Mouse (Mus musculus): ENCODE results near the gene Mtg1.
A peak's percentile ranks its signal among the peaks of the same experiment; 100 is the strongest.

The Mtg1 gene

GRCm38 (mm10) chr7:140137135-140138020, at the start of gene Mtg1:
Gene Mtg1, plus strand, starts transcription at chr7:140137564.
- peak; percentile 89 to 98 for DNase-seq (ENCODE audit: low spot score in 2 of 2)

DNA sequence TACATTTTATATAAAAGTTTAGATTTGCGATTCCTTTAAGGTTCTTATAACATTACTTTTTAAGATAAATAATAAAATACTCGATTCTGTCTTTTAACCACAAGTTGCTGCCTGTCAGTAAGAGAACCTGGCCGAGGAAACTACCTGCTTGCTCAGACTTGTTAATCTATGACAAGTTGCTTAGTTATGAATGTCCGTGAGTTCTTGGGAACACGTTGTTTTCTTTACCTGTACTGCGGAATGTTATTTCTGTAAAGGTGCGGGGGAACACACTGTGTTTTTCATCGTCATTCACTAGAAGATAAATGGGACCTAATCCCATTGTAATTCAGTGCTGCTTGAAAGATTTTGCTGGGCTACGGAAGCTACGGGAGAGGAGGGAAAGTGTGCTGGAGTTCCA, 46.8 kb upstream of the Mtg1 start:
- no peak for DNase-seq (ENCODE audit: low spot score in 2 of 2)

GRCm38 (mm10) chr7:140092924-140093528, 44.3 kb upstream of the Mtg1 start, which contains the start of gene Prap1:
Gene Prap1, plus strand, starts transcription at chr7:140093395.
- DNase-seq (ENCODE audit: low spot score in 2 of 2): no peak

DNA sequence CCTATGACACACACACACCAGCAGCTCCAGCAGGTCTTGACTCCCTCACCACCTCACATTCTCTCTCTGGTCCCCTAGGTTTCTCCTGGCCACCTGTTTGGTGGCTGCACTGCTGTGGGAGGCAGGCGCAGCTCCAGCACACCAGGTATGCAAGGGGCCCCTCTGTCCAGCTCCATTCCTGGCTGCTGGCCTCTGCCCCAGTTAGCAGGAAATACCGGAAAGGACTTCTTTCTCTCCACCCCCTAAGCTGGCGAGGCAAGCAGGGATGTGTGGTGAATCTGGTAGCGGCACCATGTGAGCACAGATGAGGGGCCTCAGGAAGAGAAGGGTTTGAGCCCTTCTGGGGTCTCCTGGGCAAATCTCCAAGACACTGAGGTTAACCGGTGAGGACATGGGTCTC, 42.4 kb upstream of the Mtg1 start:
- no peak for DNase-seq (ENCODE audit: low spot score in 2 of 2)

DNA sequence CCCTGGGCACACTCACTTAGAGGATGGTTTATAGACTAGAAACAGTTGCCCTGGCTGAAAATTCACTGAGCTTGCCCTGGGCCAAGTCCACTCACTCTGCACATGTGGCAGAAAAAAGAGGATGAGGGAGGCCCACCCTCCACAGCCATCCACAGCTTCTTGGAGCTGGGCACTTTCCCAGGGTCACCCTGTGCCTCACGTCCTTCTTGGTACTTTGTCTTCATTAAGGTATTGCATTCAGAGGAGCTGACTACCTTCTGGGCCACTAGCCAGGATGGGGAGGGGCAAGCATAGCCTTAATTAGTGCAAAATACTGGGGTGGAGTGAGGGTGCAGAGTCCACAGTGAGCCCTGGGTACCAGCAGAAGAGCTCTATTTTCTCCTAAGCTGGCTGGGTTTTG, 41.8 kb upstream of the Mtg1 start:
- no peak for DNase-seq (ENCODE audit: low spot score in 2 of 2)

DNA sequence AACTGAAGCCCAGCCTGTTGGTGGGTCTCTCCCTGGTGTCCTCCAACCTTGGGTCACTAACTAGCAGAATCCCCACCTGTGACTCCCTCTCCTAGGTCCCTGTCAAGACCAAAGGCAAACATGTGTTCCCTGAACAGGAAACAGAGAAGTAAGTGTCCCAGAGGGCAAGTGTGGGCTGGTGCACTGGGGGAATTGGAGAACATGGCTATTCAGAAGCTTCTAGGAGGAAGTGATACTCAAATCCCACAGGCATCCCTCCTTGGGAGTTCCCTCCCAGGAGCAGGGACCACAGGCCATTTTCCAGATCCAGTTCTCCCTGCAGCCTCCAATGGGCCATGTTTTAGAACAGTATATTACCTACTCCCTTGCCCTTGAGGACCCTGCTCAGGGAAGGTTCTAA, 41.3 kb upstream of the Mtg1 start:
- no peak for DNase-seq (ENCODE audit: low spot score in 2 of 2)

DNA sequence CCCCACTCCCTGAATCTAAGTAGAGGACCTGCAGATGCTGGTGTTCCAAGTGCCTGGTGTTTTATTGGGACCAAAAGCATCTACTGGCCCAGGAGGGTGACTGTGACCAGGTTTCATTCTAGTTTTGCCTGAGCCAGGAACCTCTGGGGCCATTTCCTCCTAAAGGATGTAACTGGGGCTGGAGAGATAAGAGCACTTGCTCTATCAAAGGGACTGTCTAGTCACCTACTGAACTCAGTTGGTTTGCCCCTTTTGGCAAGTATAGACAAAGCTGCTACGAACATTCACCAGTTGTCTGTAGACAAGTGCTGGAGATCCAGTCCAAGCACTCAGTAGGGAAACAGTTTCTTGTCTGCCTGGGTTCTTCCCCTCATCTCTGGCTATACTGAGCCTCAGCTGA, 38.9 kb upstream of the Mtg1 start:
- DNase-seq (ENCODE audit: low spot score in 2 of 2): no peak

GRCm38 (mm10) chr7:140101498-140101897, 35.9 kb upstream of the Mtg1 start:
- no peak for DNase-seq (ENCODE audit: low spot score in 2 of 2)

GRCm38 (mm10) chr7:140101993-140102860, 35.1 kb upstream of the Mtg1 start, which contains the start of gene Fuom:
Gene Fuom, minus strand, starts transcription at chr7:140102441.
- peak; percentile 74 to 86 for DNase-seq (ENCODE audit: low spot score in 2 of 2)

DNA sequence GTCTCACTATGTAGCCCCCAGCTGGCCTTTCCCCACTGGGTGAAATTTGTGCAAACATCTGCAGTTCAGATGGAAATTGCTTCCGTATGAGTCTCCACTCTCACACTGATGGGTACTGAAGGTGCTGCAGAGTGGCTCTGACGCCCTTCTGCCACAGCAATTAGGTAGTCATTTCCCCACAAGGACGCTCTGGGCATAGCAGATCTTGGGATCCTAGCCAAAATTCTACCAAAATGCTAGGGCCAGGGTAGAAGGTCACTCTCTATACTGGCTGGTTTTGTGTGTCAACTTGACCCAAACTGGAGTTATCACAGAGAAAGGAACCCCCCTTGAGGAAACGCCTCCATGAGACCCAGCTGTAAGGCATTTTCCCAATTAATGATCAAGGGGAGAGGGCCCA, 33.4 kb upstream of the Mtg1 start:
- no peak for DNase-seq (ENCODE audit: low spot score in 2 of 2)

DNA sequence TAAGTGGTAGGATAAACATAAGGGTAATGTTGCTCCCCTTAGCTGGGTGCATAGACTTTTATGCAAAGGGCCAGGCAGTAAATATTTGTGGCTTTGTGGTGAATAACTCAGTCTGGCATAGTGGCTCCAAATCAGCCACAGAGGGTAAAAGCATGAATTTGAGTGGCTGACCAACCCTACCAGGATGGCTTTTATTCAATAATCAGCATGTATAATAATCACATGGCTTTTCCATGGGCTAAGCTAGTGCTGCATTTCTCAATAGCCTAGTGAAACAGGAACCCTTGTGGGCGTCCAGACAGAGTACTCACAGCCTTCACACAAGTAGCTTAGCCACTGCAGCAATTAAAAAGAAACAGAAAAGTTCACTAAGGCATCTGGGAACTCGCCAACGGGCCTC, 25.4 kb upstream of the Mtg1 start:
- no peak for DNase-seq (ENCODE audit: low spot score in 2 of 2)

DNA sequence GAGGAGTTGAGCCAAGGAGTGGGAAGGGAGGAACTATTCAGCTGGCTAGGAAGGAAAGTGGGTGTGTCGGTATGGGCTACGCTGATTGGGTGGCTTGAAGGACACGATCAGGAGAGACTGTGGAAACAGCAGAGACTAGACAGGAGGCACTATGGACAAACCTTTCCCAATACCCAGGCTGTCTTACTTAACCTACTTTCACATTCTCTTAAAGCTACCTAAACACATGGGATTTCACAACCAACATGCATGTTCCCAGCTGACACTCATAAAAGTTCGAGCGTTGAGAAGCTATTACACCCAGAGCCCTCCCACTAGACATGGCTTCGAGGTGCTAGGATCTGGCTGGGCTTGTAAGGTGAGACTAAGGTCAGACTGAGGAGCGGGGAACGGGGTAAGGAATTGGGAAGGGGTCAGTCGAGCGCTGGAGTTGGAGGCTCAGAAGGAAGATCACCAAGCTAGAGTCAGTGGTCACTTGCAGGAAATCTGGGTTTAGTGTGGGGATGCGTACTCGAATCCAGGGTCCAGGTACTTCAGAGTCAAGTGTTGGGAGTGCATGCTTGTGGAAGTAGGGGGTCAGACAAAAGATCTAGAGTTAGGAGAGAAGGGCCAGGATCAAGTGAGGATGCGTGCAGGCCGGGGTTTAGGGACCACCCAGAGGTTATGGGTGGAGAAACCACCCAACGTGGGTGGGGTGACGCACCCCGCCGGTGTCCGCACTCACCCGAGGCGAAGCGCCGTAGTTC, 21.6 kb upstream of the Mtg1 start, which contains the start of gene Paox:
TSS of gene Paox (plus strand) at position 217 of the 746 bp plus-strand sequence.
- peak; percentile 19 to 67 for DNase-seq (ENCODE audit: low spot score in 2 of 2)

- DNase-seq (ENCODE audit: low spot score in 2 of 2): peak; percentile 75 to 88
Measured at GRCm38 (mm10) chr7:140116329-140117054, 20.9 kb upstream of the Mtg1 start, which contains the start of gene Echs1. Gene Echs1, minus strand, starts transcription at chr7:140116476.

DNA sequence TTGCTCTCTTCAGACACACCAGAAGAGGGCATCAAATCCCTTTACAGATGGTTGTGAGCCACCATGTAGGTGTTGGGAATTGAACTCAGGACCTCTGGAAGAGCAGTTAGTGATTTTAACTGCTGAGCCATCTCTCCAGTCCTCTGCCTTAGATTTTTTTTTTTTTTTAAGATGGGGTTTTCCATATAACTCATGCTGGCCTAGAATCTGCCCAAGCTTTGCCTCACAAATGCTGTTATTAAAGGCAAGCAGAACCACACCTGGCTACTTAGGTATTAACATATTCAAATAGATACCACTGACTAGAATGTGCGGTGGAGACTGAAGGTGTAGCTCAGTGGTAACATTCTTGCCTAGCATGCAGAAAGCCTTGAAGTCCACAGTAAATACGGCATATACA, 16.9 kb upstream of the Mtg1 start:
- DNase-seq (ENCODE audit: low spot score in 2 of 2): no peak

GRCm38 (mm10) chr7:140121338-140121910, 15.9 kb upstream of the Mtg1 start:
- DNase-seq (ENCODE audit: low spot score in 2 of 2): no peak

DNA sequence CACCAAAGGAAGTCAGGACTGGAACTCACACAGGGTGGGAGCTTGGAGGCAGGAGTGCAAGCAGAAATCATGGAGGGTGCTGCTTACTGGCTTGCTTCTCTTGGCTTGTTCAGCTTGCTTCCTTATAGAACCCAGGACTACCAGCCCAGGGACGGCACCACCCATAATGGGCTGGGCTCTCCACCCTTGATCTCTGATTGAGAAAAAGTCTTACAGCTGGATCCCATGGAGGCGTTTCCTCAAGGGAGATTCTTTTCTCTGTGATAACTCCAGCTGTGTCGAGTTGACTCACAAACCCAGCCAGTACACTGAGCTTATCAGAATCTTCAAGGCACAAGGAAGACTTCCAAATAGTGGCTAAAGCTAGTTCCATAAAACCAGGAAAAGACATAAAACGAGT, 14.6 kb upstream of the Mtg1 start:
- DNase-seq (ENCODE audit: low spot score in 2 of 2): no peak

DNA sequence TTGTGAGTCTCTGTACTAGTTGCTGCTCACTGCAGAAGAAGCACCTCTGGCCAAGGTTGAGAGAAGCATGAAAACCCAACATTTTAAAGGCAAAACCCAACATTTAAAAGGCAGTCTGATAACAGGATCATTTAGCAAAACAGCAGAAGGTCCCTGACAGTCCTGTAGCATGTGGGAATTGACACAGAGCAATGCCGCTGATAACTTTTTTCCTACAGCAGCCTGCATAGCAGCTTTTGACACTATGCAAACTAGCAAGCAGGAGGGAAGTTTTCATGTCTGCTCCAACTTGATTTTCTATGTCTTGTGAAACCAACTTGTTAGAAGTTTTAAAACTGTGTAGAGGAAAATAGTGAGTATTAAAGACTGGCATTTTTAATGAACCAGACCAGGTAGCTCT, 13.0 kb upstream of the Mtg1 start:
- DNase-seq (ENCODE audit: low spot score in 2 of 2): no peak

GRCm38 (mm10) chr7:140125278-140126021, 11.9 kb upstream of the Mtg1 start:
- DNase-seq (ENCODE audit: low spot score in 2 of 2): peak; percentile 78 to 88

- no peak for DNase-seq (ENCODE audit: low spot score in 2 of 2)
Measured at GRCm38 (mm10) chr7:140126022-140126350, 11.4 kb upstream of the Mtg1 start.

GRCm38 (mm10) chr7:140126934-140127333, 10.4 kb upstream of the Mtg1 start:
- no peak for DNase-seq (ENCODE audit: low spot score in 2 of 2)
